Mouse (Mus musculus): ENCODE results near the gene Hist1h2be. TPM values are rescaled to one million over a fixed set of nuclear protein-coding genes. Genes with fewer than 3 reads are reported as not detected.
"Not testable (repeated sequence)": the region's sequence is repeated elsewhere in the genome, so short reads cannot be mapped to it uniquely, and the experiment has no call there.

Gene Hist1h2be
- total and polyA plus RNA-seq, 2 experiments from 2014 or later, result 0.82 to 253 TPM

GRCm38 (mm10) chr13:23576906-23577639 lies 43.9 kb downstream of the Hist1h2be start:
- peak overlapping the region; percentile 53; the same call in 1 of the 2 replicates for H3K9ac ChIP-seq (replicated peaks; ENCODE audit: low read depth, low read length)
- no peaks in the 10 kb centered on the region for H3K9me3 ChIP-seq (replicated peaks; ENCODE audit: control insufficient read depth, low read length)
- no peaks in the 10 kb centered on the region for H3K27me3 ChIP-seq (ENCODE audit: control insufficient read depth, insufficient read depth, low read length)
- H3K36me3 ChIP-seq (replicated peaks; ENCODE audit: control insufficient read depth, insufficient read depth, low read length), result no peaks in the 10 kb centered on the region
- peak overlapping the region; percentile 53 for H3K4me2 ChIP-seq (ENCODE audit: low read depth, low read length)
- TF ChIP-seq CTCF (IDR thresholded peaks at IDR 0.05; ENCODE audit: low read depth), result no peak
- no peak for TF ChIP-seq EP300 (IDR thresholded peaks at IDR 0.05; ENCODE audit: low read depth)
- H3K4me1 ChIP-seq (ENCODE audit: control insufficient read depth, insufficient read depth), result 0 out of 2 replicates have a peak, but pooled peaks cover 16% of the 10 kb centered on the region
- 59% methylated on average over 6 of the region's 6 CpGs for WGBS
- DNase-seq (ENCODE audit: low spot score) (no peak), ATAC-seq (ENCODE audit: insufficient read depth, low read depth) (no peak)
- no peak overlapping the region for H3K4me3 ChIP-seq (ENCODE audit: low read depth, low read length)
- peak overlapping the region; percentile 66; the same call in 1 of the 2 replicates for H3K27ac ChIP-seq (ENCODE audit: low read depth)

GRCm38 (mm10) chr13:23576351-23576881 lies 44.5 kb downstream of the Hist1h2be start:
- ATAC-seq (ENCODE audit: insufficient read depth, low read depth), result no peak
- no peaks in the 10 kb centered on the region for H3K36me3 ChIP-seq (replicated peaks; ENCODE audit: control insufficient read depth, insufficient read depth, low read length)
- peak overlapping the region; percentile 37 for H3K4me3 ChIP-seq (ENCODE audit: low read depth, low read length)
- TF ChIP-seq EP300 (IDR thresholded peaks at IDR 0.05; ENCODE audit: low read depth) (no peak), CTCF (IDR thresholded peaks at IDR 0.05; ENCODE audit: low read depth) (no peak)
- no peak for DNase-seq (ENCODE audit: low spot score)
- H3K9ac ChIP-seq (replicated peaks; ENCODE audit: low read depth, low read length), result peak overlapping the region; percentile 53
- peaks cover 16% of the 10 kb centered on the region; the same call in 1 of the 2 replicates for H3K4me1 ChIP-seq (ENCODE audit: control insufficient read depth, insufficient read depth)
- no peaks in the 10 kb centered on the region for H3K27me3 ChIP-seq (ENCODE audit: control insufficient read depth, insufficient read depth, low read length)
- WGBS, result 46% methylated on average over 7 of the region's 7 CpGs
- peak overlapping the region; percentile 66 for H3K27ac ChIP-seq (ENCODE audit: low read depth)
- H3K9me3 ChIP-seq (replicated peaks; ENCODE audit: control insufficient read depth, low read length), result no peaks in the 10 kb centered on the region
- peak overlapping the region; percentile 53 for H3K4me2 ChIP-seq (ENCODE audit: low read depth, low read length)

DNA sequence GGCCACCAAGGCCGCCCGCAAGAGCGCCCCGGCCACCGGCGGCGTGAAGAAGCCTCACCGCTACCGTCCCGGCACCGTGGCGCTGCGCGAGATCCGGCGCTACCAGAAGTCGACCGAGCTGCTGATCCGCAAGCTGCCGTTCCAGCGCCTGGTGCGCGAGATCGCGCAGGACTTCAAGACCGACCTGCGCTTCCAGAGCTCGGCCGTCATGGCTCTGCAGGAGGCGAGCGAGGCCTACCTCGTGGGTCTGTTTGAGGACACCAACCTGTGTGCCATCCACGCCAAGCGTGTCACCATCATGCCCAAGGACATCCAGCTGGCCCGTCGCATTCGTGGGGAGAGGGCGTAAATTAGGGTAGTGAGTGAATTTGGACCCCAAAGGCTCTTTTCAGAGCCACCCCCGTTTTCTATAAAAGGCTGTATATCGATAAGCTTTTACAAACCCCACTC lies 45.0 kb downstream of the Hist1h2be start:
- H3K4me1 ChIP-seq (ENCODE audit: control insufficient read depth, insufficient read depth), result peaks cover 16% of the 10 kb centered on the region; the same call in 1 of the 2 replicates
- not testable (repeated sequence) for H3K9me3 ChIP-seq (replicated peaks; ENCODE audit: control insufficient read depth, low read length); DNase-seq (ENCODE audit: low spot score); H3K27me3 ChIP-seq (ENCODE audit: control insufficient read depth, insufficient read depth, low read length); ATAC-seq (ENCODE audit: insufficient read depth, low read depth); H3K36me3 ChIP-seq (replicated peaks; ENCODE audit: control insufficient read depth, insufficient read depth, low read length)
- WGBS, result 5% methylated on average over 10 of the region's 40 CpGs
- peak overlapping the region; percentile 66 for H3K27ac ChIP-seq (ENCODE audit: low read depth)
- peak overlapping the region; percentile 53 for H3K4me2 ChIP-seq (ENCODE audit: low read depth, low read length)
- peak overlapping the region; percentile 37 for H3K4me3 ChIP-seq (ENCODE audit: low read depth, low read length)
- peak overlapping the region; percentile 53 for H3K9ac ChIP-seq (replicated peaks; ENCODE audit: low read depth, low read length)

GRCm38 (mm10) chr13:23575271-23575851 lies 45.6 kb downstream of the Hist1h2be start, which contains the start of gene Hist1h3d:
Hist1h3d (plus strand) TSS chr13:23575763.
- Histone ChIP-seq H3K27me3 (ENCODE audit: control insufficient read depth, insufficient read depth, low read length) (no peaks in the 10 kb centered on the region), H3K4me1 (ENCODE audit: control insufficient read depth, insufficient read depth) (peaks cover 16% of the 10 kb centered on the region; the same call in 1 of the 2 replicates), H3K9ac (replicated peaks; ENCODE audit: low read depth, low read length) (peak within 1 kb of the TSS; percentile 53), H3K27ac (ENCODE audit: low read depth) (peak within 1 kb of the TSS; percentile 71), H3K9me3 (replicated peaks; ENCODE audit: control insufficient read depth, low read length) (no peaks in the 10 kb centered on the region), H3K4me2 (ENCODE audit: low read depth, low read length) (peak within 1 kb of the TSS; percentile 53), H3K36me3 (replicated peaks; ENCODE audit: control insufficient read depth, insufficient read depth, low read length) (no peaks in the 10 kb centered on the region), H3K4me3 (ENCODE audit: low read depth, low read length) (peak within 1 kb of the TSS; percentile 37)
- TF ChIP-seq CTCF (IDR thresholded peaks at IDR 0.05; ENCODE audit: low read depth) (no peak), EP300 (IDR thresholded peaks at IDR 0.05; ENCODE audit: low read depth) (no peak)
- DNase-seq (ENCODE audit: low spot score) (peak; percentile 90), ATAC-seq (ENCODE audit: insufficient read depth, low read depth) (peak; percentile 45; the same call in 1 of the 2 replicates)
- WGBS, result 2% methylated on average over 18 of the region's 18 CpGs

GRCm38 (mm10) chr13:23574546-23575170 lies 46.3 kb downstream of the Hist1h2be start:
- not testable (repeated sequence) for DNase-seq (ENCODE audit: low spot score)

More at GRCm38 (mm10) chr13:23574546-23575170, 46.3 kb downstream of the Hist1h2be start:
- not testable (repeated sequence) for H3K36me3 ChIP-seq (replicated peaks; ENCODE audit: control insufficient read depth, insufficient read depth, low read length); ATAC-seq (ENCODE audit: insufficient read depth, low read depth); H3K9ac ChIP-seq (replicated peaks; ENCODE audit: low read depth, low read length); H3K9me3 ChIP-seq (replicated peaks; ENCODE audit: control insufficient read depth, low read length); H3K27me3 ChIP-seq (ENCODE audit: control insufficient read depth, insufficient read depth, low read length)
- Histone ChIP-seq H3K4me3 (ENCODE audit: low read depth, low read length) (peak overlapping the region; percentile 51), H3K4me1 (ENCODE audit: control insufficient read depth, insufficient read depth) (peaks cover 16% of the 10 kb centered on the region; the same call in 1 of the 2 replicates), H3K4me2 (ENCODE audit: low read depth, low read length) (peak overlapping the region; percentile 53; the same call in 1 of the 2 replicates), H3K27ac (ENCODE audit: low read depth) (peak overlapping the region; percentile 71; the same call in 1 of the 2 replicates)
- 10% methylated on average over 5 of the region's 39 CpGs for WGBS

Measured in heart, postnatal 0 days (tissue).